Mouse (Mus musculus) cerebellum, adult 2 months (tissue): Measurements from ENCODE around the gene Tmem269. TPM values are rescaled to one million over a fixed set of nuclear protein-coding genes. Genes with fewer than 3 reads are reported as not detected.

Experiments used
- DNase-seq, 2 experiments: peaks; one replicate each; pipeline ENCODE4 v3.0.0; 2021
- H3K27ac ChIP-seq: fragments of 200-500 bp; 2 replicates; pipeline ENCODE4 v1.5.1; 2012; ENCODE audit warnings: low read length, control low read depth, inconsistent platforms; ENCODE audit not compliant: insufficient read depth
- H3K27me3 ChIP-seq: fragments of 200-500 bp; 2 replicates; pipeline ENCODE4 v1.6.1; 2012; ENCODE audit warnings: inconsistent platforms, mild to moderate bottlenecking, low read length, moderate library complexity; ENCODE audit not compliant: control insufficient read depth, insufficient read depth
- H3K4me1 ChIP-seq: fragments of 200-500 bp; 2 replicates; pipeline ENCODE4 v1.6.1; 2011; ENCODE audit warnings: low read length; ENCODE audit not compliant: control insufficient read depth, insufficient read depth
- H3K4me3 ChIP-seq: fragments of 200-500 bp; replicated peaks from 2 replicates; pipeline ENCODE3; 2011; ENCODE audit warnings: mild to moderate bottlenecking, low read depth, low read length, control low read depth; ENCODE audit not compliant: insufficient read depth
- CTCF ChIP-seq: fragments of 200-500 bp; IDR thresholded peaks from 2 replicates; pipeline ENCODE4 v1.5.1; 2011; ENCODE audit warnings: low read depth, mild to moderate bottlenecking, control low read depth, low read length, moderate library complexity, borderline replicate concordance; ENCODE audit not compliant: insufficient read depth
- POLR2A ChIP-seq: fragments of 200-500 bp; IDR thresholded peaks from 2 replicates; pipeline ENCODE4 v1.6.1; 2011; ENCODE audit warnings: low read length, control low read depth, borderline replicate concordance; ENCODE audit not compliant: insufficient read depth
- WGBS: fragments of 180-500 bp; shearing (Covaris S2); methylation state at CpG from one replicate; pipeline ENCODE4 v1.1.7; 2018; 5-methylcytosine and 5-hydroxymethylcytosine counted together
- polyA plus RNA-seq: library from polyadenylated mRNA; depleted of rRNA; stranded (reverse); fragments of >200 nt; gene quantifications from 2 replicates; pipeline ENCODE4 v1.2.3, GENCODE M21; 2012

Gene Tmem269
- polyA plus RNA-seq, 1 experiment: 0.92 TPM

DNA sequence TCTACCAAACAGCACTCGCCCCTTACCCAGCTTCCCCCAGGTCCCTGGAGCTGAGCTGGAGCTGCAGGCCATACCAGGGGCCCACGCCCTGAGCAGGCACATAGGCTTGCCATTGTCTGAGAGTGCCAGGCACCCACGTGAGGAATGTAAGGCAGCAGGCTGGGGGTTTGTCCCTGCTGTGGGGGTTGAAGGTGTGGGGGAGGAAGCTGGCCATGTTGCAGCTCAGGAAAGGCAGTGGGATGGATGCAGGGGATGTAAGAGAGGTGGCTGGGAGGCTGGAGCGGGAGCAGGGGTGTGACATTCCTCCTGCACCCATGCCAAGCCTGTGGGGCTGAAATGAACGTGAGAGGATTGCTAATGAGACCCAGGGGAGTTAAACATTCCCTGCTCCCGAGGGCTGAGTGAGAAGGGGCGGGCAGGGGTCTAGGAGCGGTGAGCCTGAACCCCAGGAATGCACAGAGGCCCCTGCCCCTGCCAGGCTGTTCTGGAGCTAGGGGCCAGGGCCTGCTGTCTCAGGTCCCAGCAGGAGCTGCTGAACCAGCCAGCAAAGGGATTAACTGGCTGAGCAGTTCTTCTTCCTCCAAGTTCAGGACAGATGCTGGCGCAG lies 36.1 kb upstream of the Tmem269 start:
- Histone ChIP-seq H3K4me3 (no peak overlapping the region), H3K27ac (no peak overlapping the region), H3K4me1 (no peaks in the 10 kb centered on the region), H3K27me3 (no peaks in the 10 kb centered on the region)
- no peak for TF ChIP-seq CTCF
- TF ChIP-seq POLR2A: no peak
- no peak for DNase-seq
- WGBS: 28% methylated on average over 9 of the region's 9 CpGs

DNA sequence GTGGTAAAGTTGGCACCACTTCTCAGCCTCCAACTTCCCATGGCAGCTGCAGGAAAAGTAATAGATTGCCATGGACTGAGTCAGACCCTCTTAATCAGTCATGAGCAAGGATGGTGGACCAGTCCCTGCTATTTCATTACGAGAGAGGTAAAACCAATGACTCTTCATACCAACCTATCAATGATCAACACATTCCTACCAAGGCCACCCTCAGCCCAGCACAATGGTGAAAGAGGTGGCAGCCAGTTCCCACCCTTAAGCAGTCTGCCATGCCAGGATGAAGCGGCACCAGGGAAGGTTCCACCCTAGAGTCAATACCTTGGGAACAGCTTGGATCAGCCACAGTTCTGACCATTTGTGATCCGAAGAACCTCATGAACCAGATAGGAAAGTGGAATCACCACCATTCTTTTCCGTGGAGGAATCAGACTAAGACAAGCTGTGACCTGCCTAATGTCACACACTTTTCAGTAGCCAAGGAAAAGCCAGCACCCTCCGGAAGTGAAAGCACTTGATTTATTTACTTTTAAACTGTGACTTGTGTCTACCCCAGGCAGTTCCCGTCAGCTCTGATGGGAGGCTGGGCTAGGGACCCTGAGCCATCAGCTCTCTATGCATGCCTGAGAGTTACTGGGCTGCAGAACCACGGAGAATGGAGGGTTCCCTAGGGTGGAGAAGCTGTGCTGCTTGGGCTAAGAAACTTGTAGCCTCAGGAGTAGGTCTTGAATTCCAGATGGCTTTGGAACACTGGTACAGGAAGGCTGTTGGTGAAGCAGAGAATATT lies 34.2 kb upstream of the Tmem269 start:
- WGBS: 74% methylated on average over 7 of the region's 7 CpGs
- no peak overlapping the region for H3K4me3 ChIP-seq
- no peak overlapping the region for H3K27ac ChIP-seq
- TF ChIP-seq CTCF (no peak), POLR2A (no peak)
- H3K27me3 ChIP-seq: no peaks in the 10 kb centered on the region
- 0 out of 2 replicates have a peak, but pooled peaks cover 4% of the 10 kb centered on the region for H3K4me1 ChIP-seq
- no peak for DNase-seq

DNA sequence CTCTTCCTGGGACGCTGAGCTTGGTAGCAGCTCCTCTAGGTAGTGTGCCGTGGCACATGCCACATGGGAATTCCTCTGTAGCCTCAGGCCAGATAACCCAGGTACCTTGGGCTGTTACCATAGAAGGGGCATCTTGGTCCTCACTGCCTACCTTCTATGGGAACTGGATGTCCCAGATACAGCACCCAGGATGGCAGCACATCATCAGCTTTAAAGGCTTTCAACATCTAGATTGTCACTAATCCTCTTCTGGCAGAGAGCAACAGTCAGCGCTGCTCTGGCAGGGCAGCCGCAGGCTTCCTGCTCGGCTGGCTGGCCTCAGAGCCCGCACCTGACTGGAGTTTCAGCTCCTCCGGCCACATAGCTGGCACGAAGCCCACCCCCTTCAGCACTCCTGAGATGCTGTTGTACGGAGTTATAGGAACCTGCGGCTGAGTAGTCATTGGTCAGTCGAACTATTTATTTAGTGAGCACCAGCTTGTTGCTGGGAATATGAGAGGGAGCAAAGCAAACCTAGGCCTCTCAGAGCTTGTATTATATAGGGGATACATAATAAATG lies 30.5 kb upstream of the Tmem269 start:
- TF ChIP-seq POLR2A (no peak), CTCF (no peak)
- H3K27me3 ChIP-seq: no peaks in the 10 kb centered on the region
- peaks cover 19% of the 10 kb centered on the region for H3K4me1 ChIP-seq
- no peak for DNase-seq
- H3K27ac ChIP-seq: no peak overlapping the region
- H3K4me3 ChIP-seq: no peak overlapping the region
- 37% methylated on average over 11 of the region's 11 CpGs for WGBS

GRCm38 (mm10) chr4:119247462-119248235 lies 29.6 kb upstream of the Tmem269 start:
- H3K4me3 ChIP-seq: no peak overlapping the region
- no peaks in the 10 kb centered on the region for H3K27me3 ChIP-seq
- peaks cover 19% of the 10 kb centered on the region for H3K4me1 ChIP-seq
- peak; percentile 27 to 51 for DNase-seq
- no peak overlapping the region for H3K27ac ChIP-seq
- TF ChIP-seq POLR2A (no peak), CTCF (peak; percentile 64)
- 54% methylated on average over 13 of the region's 13 CpGs for WGBS

DNA sequence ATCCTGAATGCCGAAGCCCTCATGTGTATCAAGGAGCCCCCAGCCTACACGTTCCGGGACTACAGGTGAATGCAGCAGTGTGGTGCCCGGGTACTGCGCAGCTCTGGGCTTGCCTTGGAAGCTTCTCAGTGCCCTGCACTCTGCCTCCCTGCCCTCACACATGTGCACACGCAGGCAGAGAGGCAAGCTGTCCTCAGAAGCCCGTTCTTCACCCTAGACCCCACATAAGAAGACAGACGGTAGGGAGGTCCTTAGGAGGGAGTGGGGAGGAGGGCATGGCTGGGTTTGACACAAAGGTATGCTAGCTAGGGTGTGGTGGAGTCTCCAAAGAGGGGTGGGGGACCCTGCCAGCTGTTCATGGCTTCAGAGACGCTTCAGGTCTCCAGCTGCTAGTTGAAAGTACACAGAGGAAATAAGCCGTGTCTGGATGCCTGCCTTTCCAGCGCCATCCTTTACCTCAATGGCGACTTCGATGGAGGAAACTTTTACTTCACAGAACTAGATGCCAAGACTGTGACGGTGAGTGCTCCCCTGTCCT lies 28.7 kb upstream of the Tmem269 start:
- H3K4me1 ChIP-seq: peaks cover 19% of the 10 kb centered on the region
- no peaks in the 10 kb centered on the region for H3K27me3 ChIP-seq
- TF ChIP-seq CTCF (no peak), POLR2A (no peak)
- 76% methylated on average over 14 of the region's 14 CpGs for WGBS
- H3K27ac ChIP-seq: no peak overlapping the region
- H3K4me3 ChIP-seq: no peak overlapping the region
- no peak for DNase-seq

DNA sequence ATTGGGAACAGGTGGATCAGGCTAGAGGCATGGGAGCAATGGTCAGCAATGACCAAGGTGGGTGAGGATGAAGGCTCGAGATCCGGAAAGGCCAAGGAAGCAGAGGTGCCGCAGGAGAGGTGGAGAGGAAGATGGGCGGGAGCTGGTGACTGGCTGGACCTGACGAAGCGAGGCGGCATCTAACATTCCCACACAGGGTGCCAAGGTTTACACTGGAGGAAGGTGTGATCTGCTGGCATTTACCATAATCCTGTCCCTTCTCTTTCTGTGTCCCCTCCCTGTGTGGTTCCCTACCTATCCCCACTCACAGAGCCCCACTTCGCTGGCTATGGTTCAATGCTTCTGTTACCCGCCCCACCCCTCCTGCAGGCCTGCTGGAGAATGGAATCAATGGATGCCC lies 27.9 kb upstream of the Tmem269 start:
- no peak for DNase-seq
- WGBS: 45% methylated on average over 9 of the region's 9 CpGs
- TF ChIP-seq POLR2A (no peak), CTCF (no peak)
- no peak overlapping the region for H3K4me3 ChIP-seq
- H3K27me3 ChIP-seq: no peaks in the 10 kb centered on the region
- no peak overlapping the region for H3K27ac ChIP-seq
- peaks cover 19% of the 10 kb centered on the region for H3K4me1 ChIP-seq

- 20% methylated on average over 7 of the region's 7 CpGs for WGBS
- Histone ChIP-seq H3K27me3 (no peaks in the 10 kb centered on the region), H3K27ac (no peak overlapping the region), H3K4me1 (peaks cover 19% of the 10 kb centered on the region), H3K4me3 (no peak overlapping the region)
- TF ChIP-seq POLR2A: no peak
- no peak for TF ChIP-seq CTCF
- DNase-seq: peak; percentile 44 to 52
Measured at GRCm38 (mm10) chr4:119245556-119245955, 27.5 kb upstream of the Tmem269 start.
